Mouse (Mus musculus) adrenal gland, adult 18-20 months (tissue): ENCODE data around the gene Ppil6. TPM values are rescaled to one million over a fixed set of nuclear protein-coding genes. Genes with fewer than 3 reads are reported as not detected.
"Not testable (repeated sequence)": the region's sequence is repeated elsewhere in the genome, so short reads cannot be mapped to it uniquely, and the experiment has no call there.

Experiments
- DNase-seq, 2 experiments: peaks; one replicate each; pipeline ENCODE4 v3.0.0; 2021 to 2022; ENCODE audit warnings: low spot score in 2 of 2
- total RNA-seq, 2 experiments: library from RNA; stranded (reverse); gene quantifications; 1 replicate in 1 of 2; 2 replicates in 1 of 2; pipeline ENCODE4 v1.2.3; 2021

The Ppil6 gene
- total RNA-seq, 2 experiments from 2014 or later, result 0.43 to 0.64 TPM

GRCm38 (mm10) chr10:41477278-41478181 lies 12.7 kb upstream of the Ppil6 start:
- DNase-seq, result no peak

- DNase-seq, result no peak
Measured at GRCm38 (mm10) chr10:41479961-41480360, 10.3 kb upstream of the Ppil6 start.

- DNase-seq, result no peak
Measured at GRCm38 (mm10) chr10:41480938-41481880, 9.0 kb upstream of the Ppil6 start.

GRCm38 (mm10) chr10:41482446-41482845 lies 7.8 kb upstream of the Ppil6 start:
- DNase-seq, result no peak

GRCm38 (mm10) chr10:41485778-41486177 lies 4.5 kb upstream of the Ppil6 start:
- DNase-seq, result no peak

- DNase-seq, result no peak
Measured at GRCm38 (mm10) chr10:41486506-41487170, 3.6 kb upstream of the Ppil6 start.

GRCm38 (mm10) chr10:41488877-41489276 lies 1.4 kb upstream of the Ppil6 start:
- DNase-seq, result no peak

GRCm38 (mm10) chr10:41489294-41489693 lies 945 bp upstream of the Ppil6 start:
- DNase-seq, result no peak

GRCm38 (mm10) chr10:41490518-41490873 lies 257 bp downstream of the Ppil6 start:
- DNase-seq, result no peak

GRCm38 (mm10) chr10:41491111-41491510 lies 872 bp downstream of the Ppil6 start:
- DNase-seq, result no peak

GRCm38 (mm10) chr10:41500941-41501340 lies 10.7 kb downstream of the Ppil6 start:
- DNase-seq, result no peak

- no peak for DNase-seq
Measured at GRCm38 (mm10) chr10:41504996-41505395, 14.8 kb downstream of the Ppil6 start.

GRCm38 (mm10) chr10:41505446-41505845 lies 15.2 kb downstream of the Ppil6 start:
- DNase-seq, result not testable (repeated sequence)

- no peak for DNase-seq
Measured at GRCm38 (mm10) chr10:41509160-41509559, 18.9 kb downstream of the Ppil6 start.

- DNase-seq, result no peak
Measured at GRCm38 (mm10) chr10:41514301-41514700, 24.1 kb downstream of the Ppil6 start.

GRCm38 (mm10) chr10:41514921-41515320 lies 24.7 kb downstream of the Ppil6 start:
- no peak for DNase-seq

GRCm38 (mm10) chr10:41518508-41518980 lies 28.3 kb downstream of the Ppil6 start:
- DNase-seq, result no peak

- DNase-seq, result peak; percentile 93 to 95
Measured at GRCm38 (mm10) chr10:41518981-41519618, 28.9 kb downstream of the Ppil6 start, which contains the start of gene Cd164. TSS of gene Cd164 (plus strand) at chr10:41519414.

GRCm38 (mm10) chr10:41519640-41520409 lies 29.6 kb downstream of the Ppil6 start:
- DNase-seq, result peak; percentile 58 to 62

- DNase-seq, result no peak
Measured at GRCm38 (mm10) chr10:41520410-41520673, 30.1 kb downstream of the Ppil6 start.
